Mouse (Mus musculus) stomach, embryonic 16.5 days (tissue): ENCODE data around the gene Asphd2. TPM values are rescaled to one million over a fixed set of nuclear protein-coding genes. Genes with fewer than 3 reads are reported as not detected.
A peak's percentile ranks its signal among the peaks of the same experiment; 100 is the strongest.

Experiments
- ATAC-seq: fragments of 200-750 bp; cut with Nextera tagmentation; 2 replicates; pipeline ENCODE4 v1.8.0; 2017; ENCODE audit warnings: moderate number of reproducible peaks, moderate TSS enrichment; ENCODE audit not compliant: insufficient read depth, low FRiP score
- H3K27ac ChIP-seq: fragments of 300-500 bp; sonication (generic); 2 replicates; pipeline ENCODE4 v1.5.1; 2014; ENCODE audit warnings: low read length
- H3K27me3 ChIP-seq: fragments of 300-500 bp; sonication (generic); 2 replicates; pipeline ENCODE4 v1.6.1; 2014; ENCODE audit warnings: low read length, control low read depth, mixed read lengths; ENCODE audit not compliant: control insufficient read depth, insufficient read depth
- H3K36me3 ChIP-seq: fragments of 300-500 bp; sonication (generic); 2 replicates; pipeline ENCODE4 v1.6.1; 2014; ENCODE audit warnings: low read length; ENCODE audit not compliant: control insufficient read depth, insufficient read depth
- H3K4me1 ChIP-seq: fragments of 300-500 bp; sonication (generic); 2 replicates; pipeline ENCODE4 v1.6.1; 2014; ENCODE audit warnings: low read length, control low read depth, mixed read lengths; ENCODE audit not compliant: control insufficient read depth, insufficient read depth
- H3K4me2 ChIP-seq: fragments of 300-500 bp; sonication (generic); 2 replicates; pipeline ENCODE4 v1.6.1; 2014; ENCODE audit warnings: low read depth, low read length, mixed read lengths
- H3K4me3 ChIP-seq: fragments of 300-500 bp; sonication (generic); replicated peaks from 2 replicates; pipeline ENCODE4 v1.5.1; 2014; ENCODE audit warnings: mild to moderate bottlenecking, low read length
- H3K9ac ChIP-seq: fragments of 300-500 bp; sonication (generic); 2 replicates; pipeline ENCODE4 v1.6.1; 2014; ENCODE audit warnings: low read length
- H3K9me3 ChIP-seq: fragments of 300-500 bp; sonication (generic); replicated peaks from 2 replicates; pipeline ENCODE4 v1.6.1; 2016; ENCODE audit warnings: low read length, control low read depth; ENCODE audit not compliant: control insufficient read depth
- WGBS: fragments of 180-500 bp; shearing (Covaris S2); extraction: QIAGEN DNeasy Blood & Tissue Kit; methylation state at CpG from one replicate; pipeline ENCODE4 v1.1.7; 2014; 5-methylcytosine and 5-hydroxymethylcytosine counted together
- polyA plus RNA-seq: library from polyadenylated mRNA; unstranded; fragments of >200 nt; fragmentation: Nextera tagmentation; extraction: Ambion mirVana; gene quantifications from 2 replicates; pipeline ENCODE4 v1.2.1, GENCODE M21; 2015

The Asphd2 gene
- polyA plus RNA-seq, 1 experiment from 2014 or later, result 3.3 TPM

GRCm38 (mm10) chr5:112396066-112396465 is 1.4 kb upstream of the Asphd2 start:
- no peaks in the 10 kb centered on the region for H3K36me3 ChIP-seq
- H3K4me3 ChIP-seq, result no peak overlapping the region
- peaks cover 4% of the 10 kb centered on the region for H3K4me1 ChIP-seq
- H3K27ac ChIP-seq, result no peak overlapping the region
- H3K9me3 ChIP-seq, result no peaks in the 10 kb centered on the region
- H3K27me3 ChIP-seq, result peaks cover 20% of the 10 kb centered on the region
- no peak for ATAC-seq
- WGBS, result 78% methylated on average over 18 of the region's 18 CpGs
- no peak overlapping the region for H3K9ac ChIP-seq
- H3K4me2 ChIP-seq, result no peak overlapping the region

GRCm38 (mm10) chr5:112394415-112394763 is 277 bp downstream of the Asphd2 start:
- H3K4me2 ChIP-seq, result peak overlapping the region; percentile 69
- H3K27me3 ChIP-seq, result peaks cover 20% of the 10 kb centered on the region
- ATAC-seq, result peak; percentile 36
- H3K27ac ChIP-seq, result no peak overlapping the region
- H3K9me3 ChIP-seq, result no peaks in the 10 kb centered on the region
- no peaks in the 10 kb centered on the region for H3K36me3 ChIP-seq
- peak overlapping the region; percentile 71 for H3K9ac ChIP-seq
- H3K4me3 ChIP-seq, result peak overlapping the region; percentile 57
- under 1% methylated on average over 19 of the region's 28 CpGs for WGBS
- peaks cover 4% of the 10 kb centered on the region for H3K4me1 ChIP-seq

- Histone ChIP-seq H3K4me2 (peak overlapping the region; percentile 69), H3K9ac (peak overlapping the region; percentile 71; the same call in 1 of the 2 replicates), H3K4me3 (peak overlapping the region; percentile 57), H3K9me3 (no peaks in the 10 kb centered on the region), H3K36me3 (no peaks in the 10 kb centered on the region), H3K27me3 (peaks cover 20% of the 10 kb centered on the region), H3K27ac (no peak overlapping the region), H3K4me1 (peaks cover 4% of the 10 kb centered on the region)
- WGBS, result 10% methylated on average over 17 of the region's 18 CpGs
- ATAC-seq, result no peak
Measured at GRCm38 (mm10) chr5:112393741-112394414, 788 bp downstream of the Asphd2 start.

GRCm38 (mm10) chr5:112391676-112392323 is 2.9 kb downstream of the Asphd2 start:
- no peaks in the 10 kb centered on the region for H3K9me3 ChIP-seq
- H3K9ac ChIP-seq, result no peak overlapping the region
- no peak for ATAC-seq
- 66% methylated on average over 27 of the region's 27 CpGs for WGBS
- peaks cover 4% of the 10 kb centered on the region for H3K4me1 ChIP-seq
- H3K27me3 ChIP-seq, result peaks cover 20% of the 10 kb centered on the region
- H3K4me3 ChIP-seq, result no peak overlapping the region
- no peak overlapping the region for H3K4me2 ChIP-seq
- no peaks in the 10 kb centered on the region for H3K36me3 ChIP-seq
- H3K27ac ChIP-seq, result no peak overlapping the region

GRCm38 (mm10) chr5:112391002-112391401 is 3.7 kb downstream of the Asphd2 start:
- Histone ChIP-seq H3K27ac (no peak overlapping the region), H3K9ac (no peak overlapping the region), H3K36me3 (no peaks in the 10 kb centered on the region), H3K4me2 (no peak overlapping the region), H3K27me3 (peaks cover 20% of the 10 kb centered on the region), H3K4me1 (peaks cover 4% of the 10 kb centered on the region), H3K9me3 (no peaks in the 10 kb centered on the region), H3K4me3 (no peak overlapping the region)
- 51% methylated on average over 16 of the region's 16 CpGs for WGBS
- no peak for ATAC-seq

GRCm38 (mm10) chr5:112389352-112389751 is 5.3 kb downstream of the Asphd2 start:
- peaks cover 19% of the 10 kb centered on the region for H3K27me3 ChIP-seq
- no peak overlapping the region for H3K4me2 ChIP-seq
- no peak overlapping the region for H3K4me3 ChIP-seq
- 78% methylated on average over 9 of the region's 9 CpGs for WGBS
- no peaks in the 10 kb centered on the region for H3K9me3 ChIP-seq
- H3K36me3 ChIP-seq, result no peaks in the 10 kb centered on the region
- no peak overlapping the region for H3K27ac ChIP-seq
- H3K9ac ChIP-seq, result no peak overlapping the region
- H3K4me1 ChIP-seq, result no peaks in the 10 kb centered on the region
- no peak for ATAC-seq

GRCm38 (mm10) chr5:112385973-112386372 is 8.7 kb downstream of the Asphd2 start:
- Histone ChIP-seq H3K36me3 (no peaks in the 10 kb centered on the region), H3K27ac (no peak overlapping the region), H3K9me3 (no peaks in the 10 kb centered on the region), H3K4me3 (no peak overlapping the region), H3K27me3 (no peaks in the 10 kb centered on the region), H3K4me2 (no peak overlapping the region), H3K4me1 (peaks cover 10% of the 10 kb centered on the region; the same call in 1 of the 2 replicates), H3K9ac (no peak overlapping the region)
- ATAC-seq, result no peak; the same call in 1 of the 2 replicates
- 56% methylated on average over 2 of the region's 2 CpGs for WGBS

- Histone ChIP-seq H3K4me2 (no peak overlapping the region), H3K9ac (no peak overlapping the region), H3K36me3 (no peaks in the 10 kb centered on the region), H3K4me3 (no peak overlapping the region), H3K27me3 (no peaks in the 10 kb centered on the region), H3K4me1 (peaks cover 10% of the 10 kb centered on the region; the same call in 1 of the 2 replicates), H3K9me3 (no peaks in the 10 kb centered on the region), H3K27ac (no peak overlapping the region)
- 85% methylated on average over 13 of the region's 13 CpGs for WGBS
- no peak for ATAC-seq
Measured at GRCm38 (mm10) chr5:112384805-112385472, 9.7 kb downstream of the Asphd2 start.
